Mouse (Mus musculus) heart, adult 2 months (tissue): Measurements from ENCODE around the gene Phlpp1.

Source experiments
- CTCF ChIP-seq: fragments of 200-600 bp; IDR thresholded peaks from 2 replicates; pipeline ENCODE4 v1.8.1; 2022; ENCODE audit warnings: antibody characterized with exemption, mild to moderate bottlenecking, moderate library complexity
- POLR2A ChIP-seq: fragments of 200-500 bp; IDR thresholded peaks from 2 replicates; pipeline ENCODE4 v1.6.1; 2011; ENCODE audit warnings: mild to moderate bottlenecking, low read depth, low read length, control low read depth; ENCODE audit not compliant: insufficient read depth

- TF ChIP-seq CTCF (no peak), POLR2A (no peak)
Measured at GRCm38 (mm10) chr1:106309394-106310039, 138.0 kb downstream of the Phlpp1 start.
